Mouse (Mus musculus) midbrain, embryonic 15.5 days (tissue): ENCODE results near the gene Zfp772. TPM values are rescaled to one million over a fixed set of nuclear protein-coding genes. Genes with fewer than 3 reads are reported as not detected.
"Not testable (repeated sequence)": the region's sequence is repeated elsewhere in the genome, so short reads cannot be mapped to it uniquely, and the experiment has no call there.

Experiments used
- ATAC-seq: fragments of 200-750 bp; cut with Nextera tagmentation; replicated peaks from 2 replicates; pipeline ENCODE4 v1.8.0; 2017; ENCODE audit warnings: moderate TSS enrichment
- H3K27ac ChIP-seq: fragments of 300-500 bp; sonication (generic); 2 replicates; pipeline ENCODE4 v1.5.1; 2015; ENCODE audit warnings: mild to moderate bottlenecking, inconsistent platforms
- H3K27me3 ChIP-seq: fragments of 300-500 bp; sonication (generic); replicated peaks from 2 replicates; pipeline ENCODE4 v1.6.1; 2015; ENCODE audit warnings: inconsistent platforms
- H3K36me3 ChIP-seq: fragments of 300-500 bp; sonication (generic); replicated peaks from 2 replicates; pipeline ENCODE4 v1.6.1; 2015; ENCODE audit warnings: inconsistent platforms
- H3K4me1 ChIP-seq: fragments of 300-500 bp; sonication (generic); 2 replicates; pipeline ENCODE4 v1.6.1; 2015; ENCODE audit warnings: inconsistent platforms
- H3K4me2 ChIP-seq: fragments of 300-500 bp; sonication (generic); 2 replicates; pipeline ENCODE4 v1.6.1; 2015; ENCODE audit warnings: inconsistent platforms, mild to moderate bottlenecking, moderate library complexity
- H3K4me3 ChIP-seq: fragments of 300-500 bp; sonication (generic); 2 replicates; pipeline ENCODE4 v1.5.1; 2015; ENCODE audit warnings: mild to moderate bottlenecking, inconsistent platforms
- H3K9ac ChIP-seq: fragments of 300-500 bp; sonication (generic); 2 replicates; pipeline ENCODE4 v1.6.1; 2015; ENCODE audit warnings: mild to moderate bottlenecking, inconsistent platforms
- H3K9me3 ChIP-seq: fragments of 300-500 bp; sonication (generic); 2 replicates; pipeline ENCODE4 v1.6.1; 2016; ENCODE audit warnings: inconsistent platforms
- WGBS: fragments of 180-500 bp; shearing (Covaris S2); methylation state at CpG from one replicate; pipeline ENCODE4 v1.1.7; 2015; ENCODE audit warnings: mixed read lengths; 5-methylcytosine and 5-hydroxymethylcytosine counted together
- polyA plus RNA-seq: library from polyadenylated mRNA; unstranded; fragments of >200 nt; fragmentation: Nextera tagmentation; extraction: Ambion mirVana; gene quantifications from 2 replicates; pipeline ENCODE4 v1.2.1, GENCODE M21; 2015

The Zfp772 gene
- 9.4 and 10.0 TPM in 2 replicates for polyA plus RNA-seq

GRCm38 (mm10) chr7:7209313-7210151, at the start of gene Zfp772:
Gene Zfp772 (minus strand): TSS chr7:7209998.
- not testable (repeated sequence) for H3K4me1 ChIP-seq, H3K27ac ChIP-seq, H3K9me3 ChIP-seq, H3K27me3 ChIP-seq
- H3K4me3 ChIP-seq = peak within 1 kb of the TSS; percentile 50
- 0 out of 2 replicates have a peak, but pooled peaks cover 13% of the 10 kb centered on the region for H3K36me3 ChIP-seq
- peak within 1 kb of the TSS; percentile 69 for H3K4me2 ChIP-seq
- WGBS = 1% methylated on average over 24 of the region's 24 CpGs
- peak; percentile 73 for ATAC-seq
- peak within 1 kb of the TSS; percentile 38 for H3K9ac ChIP-seq

- ATAC-seq, H3K9me3 ChIP-seq, H3K27me3 ChIP-seq, H3K9ac ChIP-seq, H3K36me3 ChIP-seq, H3K4me2 ChIP-seq, H3K4me1 ChIP-seq, H3K27ac ChIP-seq, H3K4me3 ChIP-seq: not testable (repeated sequence)
- WGBS = no CpG with 5 or more reads among the region's 1 CpGs
Observed at GRCm38 (mm10) chr7:7247228-7247627, 37.4 kb upstream of the Zfp772 start, which contains the start of gene Vmn2r29. Gene Vmn2r29 (minus strand): TSS chr7:7247328.

DNA sequence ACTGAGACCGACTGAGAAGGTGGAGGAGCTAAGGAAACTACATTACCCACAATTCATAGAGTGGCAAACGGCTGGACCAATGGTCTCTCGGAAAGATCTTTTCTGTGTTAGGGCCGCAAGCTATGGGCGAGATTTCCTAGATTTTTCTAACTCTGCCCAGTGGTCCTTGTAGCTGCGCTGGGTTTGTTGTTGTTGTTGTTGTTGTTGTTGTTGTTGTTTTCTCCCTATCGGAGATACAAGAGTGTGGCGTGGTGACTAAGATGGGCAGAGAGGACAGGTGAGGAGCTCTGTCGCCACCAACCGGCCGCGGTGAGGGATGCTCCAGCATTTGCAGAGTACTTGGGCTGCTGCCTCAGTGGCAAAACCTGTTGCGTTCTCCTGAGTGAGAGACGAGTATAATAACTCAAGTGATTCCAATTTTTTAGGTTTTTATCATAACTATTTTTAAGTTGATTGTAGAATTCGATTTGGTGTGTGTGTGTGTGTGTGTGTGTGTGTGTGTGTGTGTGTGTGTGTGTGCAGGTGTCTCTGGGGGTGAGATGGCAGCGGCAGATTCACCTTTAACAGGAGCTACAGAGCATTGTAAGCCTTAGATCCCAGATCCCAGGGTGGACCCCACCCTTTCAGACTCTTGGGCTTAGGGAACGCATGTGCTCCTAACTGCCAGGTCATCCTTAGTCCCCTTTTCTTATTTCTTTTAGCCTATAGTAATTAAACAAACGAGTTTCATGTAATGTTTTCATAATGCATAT, 21.4 kb downstream of the Zfp772 start:
- Histone ChIP-seq H3K9me3 (no peaks in the 10 kb centered on the region), H3K9ac (peak overlapping the region; percentile 29; the same call in 1 of the 2 replicates), H3K27ac (no peak overlapping the region), H3K4me1 (no peaks in the 10 kb centered on the region), H3K4me2 (peak overlapping the region; percentile 44), H3K4me3 (peak overlapping the region; percentile 52), H3K27me3 (no peaks in the 10 kb centered on the region), H3K36me3 (no peaks in the 10 kb centered on the region)
- WGBS = 11% methylated on average over 18 of the region's 18 CpGs
- ATAC-seq = peak; percentile 97

- Histone ChIP-seq H3K4me3 (peak overlapping the region; percentile 52), H3K27me3 (no peaks in the 10 kb centered on the region), H3K27ac (no peak overlapping the region), H3K4me2 (peak overlapping the region; percentile 44), H3K36me3 (peaks cover 7% of the 10 kb centered on the region), H3K4me1 (no peaks in the 10 kb centered on the region), H3K9ac (peak overlapping the region; percentile 29; the same call in 1 of the 2 replicates), H3K9me3 (no peaks in the 10 kb centered on the region)
- ATAC-seq = peak; percentile 85
- WGBS = 39% methylated on average over 13 of the region's 13 CpGs
Observed at GRCm38 (mm10) chr7:7187417-7188190, 22.2 kb downstream of the Zfp772 start.

GRCm38 (mm10) chr7:7185897-7186296, 23.9 kb downstream of the Zfp772 start:
- H3K36me3 ChIP-seq = peaks cover 23% of the 10 kb centered on the region
- no peak overlapping the region for H3K9ac ChIP-seq
- no peak overlapping the region for H3K27ac ChIP-seq
- H3K4me2 ChIP-seq = no peak overlapping the region
- 93% methylated on average over 1 of the region's 1 CpGs for WGBS
- no peaks in the 10 kb centered on the region for H3K27me3 ChIP-seq
- no peaks in the 10 kb centered on the region for H3K4me1 ChIP-seq
- ATAC-seq = no peak
- no peak overlapping the region for H3K4me3 ChIP-seq
- no peaks in the 10 kb centered on the region for H3K9me3 ChIP-seq

- peak within 1 kb of the TSS; percentile 85 for H3K4me3 ChIP-seq
- no peaks in the 10 kb centered on the region for H3K9me3 ChIP-seq
- peak within 1 kb of the TSS; percentile 84 for H3K27ac ChIP-seq
- H3K36me3 ChIP-seq = peaks cover 11% of the 10 kb centered on the region; the same call in 1 of the 2 replicates
- WGBS = 1% methylated on average over 26 of the region's 26 CpGs
- H3K9ac ChIP-seq = peak within 1 kb of the TSS; percentile 67
- no peaks in the 10 kb centered on the region for H3K27me3 ChIP-seq
- ATAC-seq = peak; percentile 98
- H3K4me1 ChIP-seq = peaks cover 8% of the 10 kb centered on the region
- peak within 1 kb of the TSS; percentile 68 for H3K4me2 ChIP-seq
Observed at GRCm38 (mm10) chr7:7171227-7172147, 38.3 kb downstream of the Zfp772 start, which contains the start of gene Zfp418. Gene Zfp418 (plus strand): TSS chr7:7171330.

Other genes starting within 250 kb of the Zfp772 start
- gene Aurkc, start 214.7 kb downstream of the Zfp772 start, polyA plus RNA-seq = not detected in 2 replicates
- gene Zfp954, start 88.5 kb downstream of the Zfp772 start, polyA plus RNA-seq = 23.2 and 24.8 TPM in 2 replicates
- 19.7 and 20.5 TPM in 2 replicates for gene Zfp773, start 73.2 kb downstream of the Zfp772 start, polyA plus RNA-seq
- gene Zfp418, start 38.7 kb downstream of the Zfp772 start, polyA plus RNA-seq = 4.0 and 4.5 TPM in 2 replicates
- gene Vmn2r29, start 37.3 kb upstream of the Zfp772 start, polyA plus RNA-seq = 0.67 and 1.6 TPM in 2 replicates
- 10.8 and 13.3 TPM in 2 replicates for gene Gm45844, start 68.3 kb upstream of the Zfp772 start, polyA plus RNA-seq
- gene Clcn4, start 90.9 kb upstream of the Zfp772 start, polyA plus RNA-seq = 212 and 224 TPM in 2 replicates
- gene Vmn2r30, start 127.6 kb upstream of the Zfp772 start, polyA plus RNA-seq = 0.01 TPM in 1 of 2 replicates, not detected in the other
- not detected in 2 replicates for gene Gm45783, start 164.6 kb upstream of the Zfp772 start, polyA plus RNA-seq
- gene Vmn2r31, start 189.7 kb upstream of the Zfp772 start, polyA plus RNA-seq = not detected in 2 replicates